Mouse (Mus musculus) myocyte (in vitro differentiated cells): ENCODE data around the gene Defb20.

Experiments
- CEBPB ChIP-seq: IDR thresholded peaks from 2 replicates; pipeline ENCODE4 v1.6.1; 2011; ENCODE audit warnings: mild to moderate bottlenecking, moderate library complexity; ENCODE audit not compliant: poor library complexity, insufficient read depth, severe bottlenecking
- E2F4 ChIP-seq: IDR thresholded peaks from one replicate; pipeline ENCODE4 v1.6.1; 2011; ENCODE audit warnings: mild to moderate bottlenecking, control low read depth, moderate library complexity; ENCODE audit not compliant: insufficient read depth
- MAX ChIP-seq: IDR thresholded peaks from one replicate; pipeline ENCODE4 v1.6.1; 2011; ENCODE audit warnings: low read depth, mild to moderate bottlenecking, control low read depth
- MYOD1 ChIP-seq, 3 experiments: IDR thresholded peaks; one replicate each; pipeline ENCODE4 v1.6.1; 2011; ENCODE audit warnings: control low read depth in 2 of 3, low read depth in 2 of 3, mild to moderate bottlenecking in 2 of 3, moderate library complexity in 1 of 3; ENCODE audit not compliant: insufficient read length in 2 of 3, control insufficient read depth in 1 of 3
- MYOG ChIP-seq, 3 experiments: IDR thresholded peaks; one replicate each; pipeline ENCODE4 v1.6.1; 2011; ENCODE audit warnings: control low read depth in 2 of 3, low read depth in 2 of 3, mild to moderate bottlenecking in 2 of 3; ENCODE audit not compliant: insufficient read length in 2 of 3, control insufficient read depth in 1 of 3, insufficient read depth in 1 of 3
- POLR2A ChIP-seq: IDR thresholded peaks from one replicate; pipeline ENCODE4 v1.6.1; 2011; ENCODE audit warnings: low read depth, mild to moderate bottlenecking, control low read depth, moderate library complexity; ENCODE audit not compliant: insufficient read length
- POLR2AphosphoS2 ChIP-seq: IDR thresholded peaks from one replicate; pipeline ENCODE4 v1.6.1; 2011; ENCODE audit warnings: low read depth, control low read depth; ENCODE audit not compliant: insufficient read length
- SRF ChIP-seq: IDR thresholded peaks from one replicate; pipeline ENCODE4 v1.6.1; 2011; ENCODE audit warnings: low read depth; ENCODE audit not compliant: control insufficient read depth, insufficient read length
- USF1 ChIP-seq: IDR thresholded peaks from one replicate; pipeline ENCODE4 v1.6.1; 2011; ENCODE audit warnings: low read depth, mild to moderate bottlenecking, control low read depth, moderate library complexity

GRCm38 (mm10) chr2:152480881-152481280, 4.0 kb downstream of the Defb20 start:
- TF ChIP-seq USF1, result peak; percentile 44
- TF ChIP-seq MYOD1 (IDR thresholded peaks at IDR 0.05; ENCODE audit: control insufficient read depth in 1 of 3, insufficient read length in 2 of 3, low read depth in 2 of 3), result no peak
- TF ChIP-seq SRF, result no peak
- TF ChIP-seq E2F4, result no peak
- TF ChIP-seq CEBPB, result no peak
- no peak for TF ChIP-seq POLR2A
- no peak for TF ChIP-seq POLR2AphosphoS2
- TF ChIP-seq MYOG (IDR thresholded peaks at IDR 0.05; ENCODE audit: control insufficient read depth in 1 of 3, insufficient read depth in 1 of 3, insufficient read length in 2 of 3, low read depth in 2 of 3), result no peak
- no peak for TF ChIP-seq MAX
